Mouse (Mus musculus): ENCODE data around the gene Manba. TPM values are rescaled to one million over a fixed set of nuclear protein-coding genes. Genes with fewer than 3 reads are reported as not detected.

Manba gene
- polyA plus RNA-seq, 1 experiment from 2014 or later: 3.8 TPM

Other genes with a start within 250 kb of the Manba start
- gene Bdh2, start 204.4 kb upstream of the Manba start, polyA plus RNA-seq (2014; fragmentation: Nextera tagmentation; extraction: Ambion mirVana): 5.0 and 5.4 TPM in 2 replicates
- gene Slc9b2, start 177.9 kb upstream of the Manba start, polyA plus RNA-seq (2014; fragmentation: Nextera tagmentation; extraction: Ambion mirVana): 6.6 and 8.1 TPM in 2 replicates
- 0.55 TPM in 1 of 2 replicates, not detected in the other for gene Slc9b1, start 137.6 kb upstream of the Manba start, polyA plus RNA-seq (2014; fragmentation: Nextera tagmentation; extraction: Ambion mirVana)
- 86.3 and 99.7 TPM in 2 replicates for gene Cisd2, start 61.7 kb upstream of the Manba start, polyA plus RNA-seq (2014; fragmentation: Nextera tagmentation; extraction: Ambion mirVana)
- gene Ube2d3, start 47.5 kb upstream of the Manba start, polyA plus RNA-seq (2014; fragmentation: Nextera tagmentation; extraction: Ambion mirVana): 621 and 646 TPM in 2 replicates
- 14.5 and 14.6 TPM in 2 replicates for gene Nfkb1, start 205.9 kb downstream of the Manba start, polyA plus RNA-seq (2014; fragmentation: Nextera tagmentation; extraction: Ambion mirVana)